Mouse (Mus musculus) heart, postnatal 14 days (tissue): ENCODE results near the gene Zfhx3. TPM values are rescaled to one million over a fixed set of nuclear protein-coding genes. Genes with fewer than 3 reads are reported as not detected.

ENCODE experiments used
- DNase-seq, 2 experiments: peaks; one replicate each; pipeline ENCODE4 v3.0.0; 2021 to 2022
- intact Hi-C: fragments of 180-260 bp; cut with DNase I; formaldehyde crosslinking; loops from one replicate; pipeline ENCODE4 v1.15.1; 2025
- total RNA-seq, 2 experiments: library from RNA; stranded (reverse); gene quantifications; 2 replicates each; pipeline ENCODE4 v1.2.3; 2021

Gene Zfhx3
- total RNA-seq, 2 experiments from 2014 or later: 8.2 to 8.8 TPM

DNA sequence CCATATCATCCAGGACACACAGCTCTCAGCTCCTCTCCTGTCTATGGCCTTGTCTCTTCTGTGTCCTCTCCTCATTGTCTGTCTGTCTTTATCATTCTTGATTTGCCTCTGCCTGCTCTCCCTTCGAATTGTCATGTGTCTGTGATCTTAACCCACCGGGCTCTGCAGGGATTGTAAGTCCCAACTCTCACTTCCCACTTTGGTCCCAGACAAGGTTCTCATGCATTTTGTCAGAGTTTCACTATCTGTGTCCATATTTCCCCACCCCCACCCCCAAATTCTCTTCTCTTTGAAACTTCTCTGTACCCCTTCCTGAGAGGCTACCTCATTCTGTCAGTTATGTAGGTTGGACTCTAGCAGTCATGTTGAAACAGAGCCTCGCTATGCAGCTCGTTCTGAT lies 579.6 kb downstream of the Zfhx3 start:
- intact Hi-C loops: no loop called here
- no peak for DNase-seq

GRCm38 (mm10) chr8:108529421-108529820 lies 587.0 kb downstream of the Zfhx3 start:
- intact Hi-C loops: no loop called here
- no peak for DNase-seq

- DNase-seq: no peak
- intact Hi-C loops: no loop called here
These were observed 592.9 kb downstream of the Zfhx3 start for GRCm38 (mm10) chr8:108535121-108535876.

DNA sequence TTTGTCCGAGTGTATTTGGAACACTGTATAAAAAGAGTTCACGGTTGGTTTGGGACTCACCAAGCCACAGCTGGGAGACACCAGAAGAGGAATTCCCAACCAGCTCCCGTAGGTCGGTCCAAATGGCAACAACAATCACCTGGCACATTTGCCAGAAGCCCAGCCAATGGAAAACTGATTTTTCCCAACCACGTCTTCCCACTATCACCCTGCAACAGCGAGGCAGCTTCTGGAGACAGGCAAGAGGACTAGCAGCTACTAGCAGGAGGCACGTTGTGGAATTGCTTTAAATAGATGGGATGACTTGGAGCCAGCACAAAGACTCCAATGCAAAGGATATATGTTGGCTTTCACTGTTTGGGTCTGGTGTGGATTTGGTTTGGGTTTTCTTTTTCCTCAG lies 593.7 kb downstream of the Zfhx3 start:
- DNase-seq: no peak
- intact Hi-C loops: no loop called here

GRCm38 (mm10) chr8:108536911-108537351 lies 594.5 kb downstream of the Zfhx3 start:
- intact Hi-C loops: no loop called here
- no peak for DNase-seq

DNA sequence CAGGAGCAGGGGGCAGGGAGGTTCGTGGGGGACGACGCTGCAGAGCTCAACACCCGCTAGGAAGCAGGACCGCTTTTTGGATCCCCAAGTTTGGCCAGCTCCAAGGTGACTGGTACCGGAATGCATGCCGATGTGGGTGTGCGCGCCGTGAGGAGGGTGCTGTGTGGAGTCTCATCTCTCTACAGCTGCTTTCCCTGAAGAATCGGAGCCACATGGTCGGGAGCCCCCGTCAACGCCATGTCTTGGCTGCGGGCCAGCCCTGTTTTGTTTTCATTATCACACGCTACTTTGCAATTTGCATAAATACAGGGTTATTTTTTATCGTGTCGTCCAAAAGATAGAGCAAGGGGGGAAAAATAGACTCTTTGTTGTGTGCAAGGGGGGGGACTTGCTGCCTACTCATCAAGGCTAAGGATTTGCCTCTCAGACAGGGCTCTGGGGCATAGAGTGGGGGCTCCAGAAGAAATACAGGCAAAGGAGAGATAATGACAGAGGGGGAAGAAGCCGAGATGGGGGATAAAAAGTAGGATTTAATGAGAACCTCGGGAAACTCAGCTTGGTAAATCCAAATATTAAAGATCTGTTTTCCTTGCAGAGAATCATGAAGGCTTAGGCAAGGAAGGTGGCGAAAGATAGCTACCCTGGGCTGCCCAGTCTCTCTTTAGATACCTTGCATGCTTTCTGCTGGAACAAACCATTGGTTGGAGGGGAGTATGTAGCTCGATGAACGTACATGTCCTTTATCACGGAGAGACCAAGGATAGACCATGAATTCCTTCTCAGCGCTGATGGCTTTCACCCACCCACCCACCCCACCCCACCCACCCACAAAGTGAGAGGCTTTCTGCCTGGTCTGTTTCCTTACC lies 595.5 kb downstream of the Zfhx3 start:
- no peak for DNase-seq
- intact Hi-C loops: no loop called here

GRCm38 (mm10) chr8:108538929-108539555 lies 596.6 kb downstream of the Zfhx3 start:
- intact Hi-C loops: no loop called here
- no peak for DNase-seq

DNA sequence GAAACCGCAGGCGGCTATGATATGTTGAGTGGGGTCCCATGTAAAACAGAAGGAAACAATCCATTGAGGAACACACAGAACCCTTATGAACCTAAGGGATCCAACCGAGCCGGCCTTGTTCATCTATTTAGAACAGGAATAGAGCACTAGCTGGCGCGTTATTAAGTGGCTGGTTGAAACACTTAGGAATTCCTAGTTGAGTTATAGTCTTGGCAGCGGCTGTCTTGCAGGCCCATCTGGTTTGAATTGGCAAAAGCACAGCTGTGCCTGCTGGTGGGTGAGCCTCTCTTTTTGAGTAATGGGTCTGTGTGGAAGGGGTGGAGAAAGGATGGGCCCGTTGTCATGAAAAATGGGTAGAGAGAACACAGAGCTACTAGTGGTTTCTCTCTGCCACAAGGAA lies 610.1 kb downstream of the Zfhx3 start:
- intact Hi-C loops: no loop called here
- no peak for DNase-seq

- no peak for DNase-seq
- intact Hi-C loops: no loop called here
These were observed 611.5 kb downstream of the Zfhx3 start for GRCm38 (mm10) chr8:108553808-108554577.

DNA sequence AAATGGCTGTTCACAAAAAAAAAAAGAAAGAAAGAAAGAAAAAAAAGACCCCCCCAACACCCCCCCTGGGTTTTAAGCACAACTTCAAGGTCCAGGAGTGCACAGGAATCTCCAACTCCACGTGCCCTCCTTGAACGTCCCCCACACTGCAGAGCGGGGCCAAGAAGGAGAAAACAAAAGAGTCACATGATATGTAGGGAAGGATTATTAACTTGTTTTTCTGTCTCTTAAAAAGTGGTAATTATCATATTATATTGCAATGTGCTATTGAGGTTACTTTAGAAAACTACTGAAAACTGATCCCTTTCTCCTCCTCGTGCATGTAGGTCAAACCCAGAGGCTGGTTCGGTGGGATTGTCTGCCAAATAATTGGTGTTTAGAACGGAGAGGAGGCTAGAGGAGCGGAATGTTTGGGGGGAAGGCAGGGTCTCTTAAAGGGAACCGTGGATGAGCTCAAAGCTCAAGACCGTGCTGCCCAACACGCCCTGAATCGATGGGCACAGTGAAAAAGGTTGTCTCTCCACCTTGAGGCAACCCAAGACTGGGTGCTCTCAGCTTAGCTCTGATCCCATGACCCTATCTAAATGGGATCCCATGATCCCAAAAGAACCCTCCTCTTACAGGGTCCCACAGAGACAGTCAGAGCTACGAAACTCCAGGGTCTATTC lies 612.3 kb downstream of the Zfhx3 start:
- no peak for DNase-seq
- intact Hi-C loops: no loop called here

GRCm38 (mm10) chr8:108563420-108563819 lies 621.0 kb downstream of the Zfhx3 start:
- DNase-seq: no peak
- intact Hi-C loops: no loop called here

- DNase-seq: no peak
- intact Hi-C loops: no loop called here
These were observed 621.6 kb downstream of the Zfhx3 start for GRCm38 (mm10) chr8:108563934-108564564.

DNA sequence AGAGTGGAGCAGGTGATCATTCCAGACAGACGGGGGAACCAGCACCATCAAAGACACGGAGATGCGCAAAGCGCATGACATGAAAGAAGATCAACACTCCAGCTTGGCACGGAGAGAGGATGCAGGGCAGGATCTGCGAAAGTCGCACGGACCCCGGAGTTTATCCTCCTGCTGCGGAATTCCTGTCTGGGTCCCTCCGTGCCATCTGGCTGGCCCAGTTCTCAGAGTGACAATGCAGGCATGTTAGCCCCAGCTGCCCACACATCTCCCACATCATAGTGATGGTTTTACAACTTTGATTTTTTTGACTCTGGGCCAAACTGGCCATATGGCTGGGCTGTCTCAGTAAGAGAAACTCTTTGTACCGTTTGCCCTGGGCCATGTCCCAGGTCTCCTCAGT lies 623.6 kb downstream of the Zfhx3 start:
- no peak for DNase-seq
- intact Hi-C loops: no loop called here

- no peak for DNase-seq
- intact Hi-C loops: loop anchor here (1.0 to 5.0 kb wide), 3 partner anchors 119 to 614 kb away; no protein-coding TSS in a partner anchor
These were observed 631.0 kb downstream of the Zfhx3 start for GRCm38 (mm10) chr8:108573295-108574017.

DNA sequence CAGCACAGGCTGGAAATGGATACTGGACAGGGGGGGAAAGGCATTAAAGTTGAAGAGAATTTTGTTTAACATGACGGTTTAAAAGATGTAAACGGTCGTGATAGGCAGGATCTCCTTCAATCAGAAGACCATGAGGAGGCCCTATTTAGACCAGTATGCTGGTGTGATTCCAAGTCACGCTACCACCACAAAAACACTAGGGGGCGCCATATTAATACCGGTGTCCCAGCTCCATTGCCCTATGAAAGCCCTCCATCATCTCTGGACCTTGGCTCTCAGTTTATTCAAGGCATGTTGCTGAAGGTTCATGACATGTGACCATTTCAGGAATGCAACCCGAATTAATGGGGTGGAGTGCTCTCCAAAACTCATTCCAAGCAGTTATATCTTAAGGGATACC lies 631.7 kb downstream of the Zfhx3 start:
- peak; percentile 59 to 75 for DNase-seq
- intact Hi-C loops: loop anchor here (1.0 to 5.0 kb wide), 3 partner anchors 118 to 613 kb away; no protein-coding TSS in a partner anchor

DNA sequence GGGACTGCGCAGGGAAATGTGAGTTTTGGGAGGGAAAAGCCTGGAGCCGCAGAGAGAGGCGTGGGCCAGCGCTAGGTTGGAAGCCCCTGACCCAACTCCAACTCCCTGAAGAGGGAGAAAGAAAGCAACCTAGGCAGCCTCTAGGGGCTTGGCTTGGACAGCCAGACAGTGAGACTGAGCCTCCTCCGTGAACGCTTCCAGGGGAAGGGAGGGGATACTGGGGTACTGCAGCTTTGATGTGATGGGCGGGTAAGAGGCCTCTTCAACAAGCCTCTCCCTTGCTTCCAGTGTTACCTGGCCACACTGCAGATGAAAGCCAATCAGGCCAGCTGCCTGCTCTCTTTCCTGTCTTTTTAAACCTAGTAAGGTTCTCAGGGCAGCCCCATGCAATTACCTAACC lies 635.1 kb downstream of the Zfhx3 start:
- intact Hi-C loops: no loop called here
- DNase-seq: no peak

DNA sequence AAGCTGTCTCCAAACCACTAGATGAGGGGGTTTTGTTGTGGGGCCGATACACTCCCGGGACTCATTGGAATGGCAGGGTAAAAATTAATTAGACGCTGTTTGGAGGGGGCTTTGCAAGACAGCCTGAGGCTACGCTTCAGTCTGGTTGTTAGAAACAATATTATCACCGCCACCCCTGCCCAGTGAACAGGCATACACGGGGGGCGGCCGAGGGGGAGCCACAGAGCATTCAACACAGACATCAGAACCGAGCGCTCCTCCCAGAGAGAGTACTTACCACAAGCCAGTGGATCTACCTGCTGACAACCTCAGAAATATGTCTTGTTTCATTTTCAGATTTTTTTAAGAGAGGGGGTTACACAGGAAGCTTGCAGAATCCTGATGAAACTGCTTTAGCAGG lies 635.9 kb downstream of the Zfhx3 start:
- no peak for DNase-seq
- intact Hi-C loops: no loop called here

- no peak for DNase-seq
- intact Hi-C loops: no loop called here
These were observed 637.4 kb downstream of the Zfhx3 start for GRCm38 (mm10) chr8:108579808-108580207.

DNA sequence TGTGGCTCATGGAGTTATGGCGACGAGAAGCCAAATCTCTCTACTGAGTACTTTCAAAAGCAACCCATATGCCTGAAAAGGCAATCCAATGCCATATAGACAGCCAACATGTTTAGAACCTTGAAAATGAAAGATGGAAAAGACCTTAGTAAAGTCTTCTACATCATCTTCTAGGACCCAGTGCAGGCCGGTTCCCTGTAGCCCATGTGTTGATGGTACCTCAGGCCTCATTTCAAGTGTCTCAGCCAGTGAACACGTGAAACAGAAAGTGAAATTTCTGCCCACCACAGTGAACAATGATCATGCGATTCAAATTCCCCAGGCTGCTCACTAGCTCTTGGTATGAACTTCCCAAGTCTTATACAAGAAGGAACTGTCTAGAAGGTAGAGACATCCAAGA lies 637.9 kb downstream of the Zfhx3 start:
- intact Hi-C loops: no loop called here
- no peak for DNase-seq
